Mouse (Mus musculus) cortical plate, adult 2 months (tissue): ENCODE measurements around the gene Ccdc27.

Source experiments
- CTCF ChIP-seq: fragments of 200-500 bp; IDR thresholded peaks from 2 replicates; pipeline ENCODE4 v1.5.1; 2011; ENCODE audit warnings: mild to moderate bottlenecking, control low read depth, low read length; ENCODE audit not compliant: insufficient read depth; ENCODE audit errors: extremely low read depth
- POLR2A ChIP-seq: fragments of 200-500 bp; IDR thresholded peaks from 2 replicates; pipeline ENCODE4 v1.6.1; 2011; ENCODE audit warnings: mild to moderate bottlenecking, low read length, control low read depth; ENCODE audit not compliant: insufficient read depth; ENCODE audit errors: extremely low read depth

DNA sequence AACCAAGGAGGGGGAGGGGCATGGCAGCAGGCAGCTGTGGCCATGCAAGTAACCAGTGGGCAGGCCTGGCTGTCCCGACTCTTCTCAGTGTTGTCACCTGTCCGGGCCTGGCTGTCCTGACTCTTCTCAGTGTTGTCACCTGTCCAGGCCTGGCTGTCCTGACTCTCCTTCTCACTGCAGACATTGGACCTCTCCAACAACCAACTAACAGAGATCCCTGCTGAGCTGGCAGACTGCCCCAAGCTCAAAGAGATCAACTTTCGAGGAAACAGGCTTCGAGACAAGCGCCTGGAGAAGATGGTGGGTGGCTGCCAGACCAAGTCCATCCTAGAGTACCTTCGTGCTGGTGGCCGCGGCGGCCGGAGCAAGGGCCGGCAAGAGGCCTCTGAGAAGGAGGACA lies 27.0 kb downstream of the Ccdc27 start:
- TF ChIP-seq CTCF (no peak), POLR2A (no peak)
